Mouse (Mus musculus) bone marrow, adult 2 months (tissue): ENCODE results near the gene Fras1.

Source experiments
- CTCF ChIP-seq: fragments of 200-500 bp; IDR thresholded peaks from 2 replicates; pipeline ENCODE4 v1.5.1; 2011; ENCODE audit warnings: low read length, control low read depth; ENCODE audit not compliant: control insufficient read depth, insufficient read depth
- POLR2A ChIP-seq: fragments of 200-500 bp; IDR thresholded peaks from 2 replicates; pipeline ENCODE4 v1.6.1; 2011; ENCODE audit warnings: low read depth, mild to moderate bottlenecking, control low read depth, low read length, borderline replicate concordance; ENCODE audit not compliant: control insufficient read depth

DNA sequence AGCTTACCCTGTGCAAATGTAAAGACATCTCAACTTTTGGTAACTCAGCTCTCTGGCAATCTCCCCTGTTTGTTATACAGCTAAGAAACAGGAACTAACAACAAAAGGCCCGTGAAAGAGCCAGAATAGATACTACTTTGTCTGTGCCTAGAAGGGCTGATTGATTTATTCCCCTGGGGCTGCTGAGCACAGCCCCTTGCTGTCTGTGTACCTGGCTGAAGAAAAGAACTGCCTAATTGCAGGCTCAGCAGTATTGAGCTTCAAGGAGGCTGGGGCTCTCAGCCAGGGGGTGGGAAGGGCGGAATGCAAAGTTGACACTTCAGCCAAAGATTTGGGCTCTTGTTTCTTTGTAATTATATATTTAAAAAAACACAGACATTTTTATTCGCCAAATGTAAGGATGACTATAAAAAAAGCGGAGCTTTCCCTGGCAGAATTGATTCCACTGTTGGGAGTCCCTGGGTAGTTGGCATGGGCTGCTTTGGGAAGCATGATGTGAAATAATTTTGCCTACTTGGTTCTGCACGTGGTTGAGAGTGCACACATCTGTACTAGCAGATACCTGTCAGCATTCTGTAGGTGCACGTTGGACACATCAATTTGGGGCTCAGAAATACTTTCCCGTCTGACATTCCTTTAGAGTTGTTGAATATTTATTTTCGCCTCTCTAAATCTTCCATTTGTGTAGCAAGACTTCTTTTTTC, 31.5 kb downstream of the Fras1 start:
- TF ChIP-seq CTCF (no peak), POLR2A (no peak)
